8 mouse cellular contexts compared by ENCODE assay signal in the genomic region with DNA sequence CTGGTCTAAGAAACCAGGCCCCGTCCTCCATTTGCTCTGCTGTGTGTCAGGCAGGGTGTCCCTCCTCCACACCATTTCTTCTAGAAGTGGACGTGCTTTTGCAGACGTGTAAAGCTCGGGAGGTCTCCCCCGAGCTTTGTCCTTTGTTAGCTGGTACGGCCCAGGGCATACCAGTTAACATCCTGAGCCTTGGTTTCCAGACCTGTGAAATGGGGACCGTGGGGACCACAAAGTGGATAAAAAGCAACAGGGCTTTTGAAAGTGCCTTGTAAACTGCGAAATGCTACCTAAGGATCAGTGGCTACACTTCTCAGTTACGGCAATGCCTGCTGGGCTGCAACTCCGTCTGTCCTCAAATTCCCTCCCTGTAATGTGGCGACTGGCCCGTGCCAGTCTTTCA. TPM values are rescaled to one million over a fixed set of nuclear protein-coding genes. Genes with fewer than 3 reads are reported as not detected.
DNase-seq lines count a peak whose midpoint lies in the region; ATAC-seq lines count a peak whose summit lies in the region.

No protein-coding gene starts in this region.

- peaks cover 8% of the 10 kb centered on the region for H3K4me1 ChIP-seq in heart, embryonic 15.5 days (replicated peaks)
- H3K4me1 ChIP-seq in liver, embryonic 15.5 days (replicated peaks), result peaks cover 33% of the 10 kb centered on the region

- ATAC-seq in heart, embryonic 15.5 days (replicated peaks; ENCODE audit: insufficient number of reproducible peaks, insufficient read depth, low FRiP score, low read depth), result no peak
- ATAC-seq in liver, embryonic 15.5 days (ENCODE audit: insufficient read depth), result no peak

- DNase-seq in adrenal gland, postnatal 14 days, result peak; percentile 19
- no peak for DNase-seq in adrenal gland, postnatal 4 days (ENCODE audit: low spot score in 2 of 2)
- peak; percentile 38 for DNase-seq in NIH3T3 (ENCODE audit: low read depth)
- no peak for DNase-seq in testis, postnatal 14 days (ENCODE audit: low spot score)
- no peak for DNase-seq in ovary, adult 18-20 months (ENCODE audit: low spot score)
- no peak for DNase-seq in cerebellum, adult 9-11 months

- H3K4me3 ChIP-seq in heart, embryonic 15.5 days, result peak overlapping the region; percentile 68
- peak overlapping the region; percentile 65 for H3K4me3 ChIP-seq in liver, embryonic 15.5 days (replicated peaks)

- H3K27ac ChIP-seq in heart, embryonic 15.5 days, result peak overlapping the region; percentile 90
- no peak overlapping the region for H3K27ac ChIP-seq in liver, embryonic 15.5 days (replicated peaks)

- peaks cover 82% of the 10 kb centered on the region for H3K27me3 ChIP-seq in heart, embryonic 15.5 days
- H3K27me3 ChIP-seq in liver, embryonic 15.5 days, result peaks cover 90% of the 10 kb centered on the region

- H3K36me3 ChIP-seq in heart, embryonic 15.5 days, result no peaks in the 10 kb centered on the region
- no peaks in the 10 kb centered on the region for H3K36me3 ChIP-seq in liver, embryonic 15.5 days (replicated peaks)

- H3K9ac ChIP-seq in heart, embryonic 15.5 days, result peak overlapping the region; percentile 86
- peak overlapping the region; percentile 39; the same call in 1 of the 2 replicates for H3K9ac ChIP-seq in liver, embryonic 15.5 days

- peak overlapping the region; percentile 65 for H3K4me2 ChIP-seq in heart, embryonic 15.5 days
- peak overlapping the region; percentile 76 for H3K4me2 ChIP-seq in liver, embryonic 15.5 days

- 7% methylated on average over 12 of the region's 12 CpGs for WGBS in heart, embryonic 15.5 days
- WGBS in liver, embryonic 15.5 days (ENCODE audit: insufficient replicate concordance), result 20% methylated on average over 12 of the region's 12 CpGs

- H3K9me3 ChIP-seq in heart, embryonic 15.5 days (replicated peaks), result no peaks in the 10 kb centered on the region
- no peaks in the 10 kb centered on the region for H3K9me3 ChIP-seq in liver, embryonic 15.5 days (replicated peaks)

RNA-seq across cellular contexts. Expression of a gene that starts 3.2 kb away (rescaled TPM):
- 149 and 158 TPM in 2 replicates for total RNA-seq in adrenal gland, postnatal 14 days (2021)
- total RNA-seq in adrenal gland, postnatal 4 days (2021), result 100 to 1,000 TPM; 300 to 301 TPM
- 503 and 529 TPM in 2 replicates for polyA plus RNA-seq in heart, embryonic 15.5 days (2015; fragmentation: Nextera tagmentation; extraction: Ambion mirVana)
- 148 and 163 TPM in 2 replicates for polyA plus RNA-seq in liver, embryonic 15.5 days (2015; fragmentation: Nextera tagmentation; extraction: Ambion mirVana)

Comparison
In these comparisons a context has a peak if more than half of its experiments do, and no peak if none do; other contexts are left out.
1. DNase-seq: peak in adrenal gland, postnatal 14 days (single experiment) and NIH3T3 (single experiment); none in adrenal gland, postnatal 4 days (0 of 2), testis, postnatal 14 days (single experiment), ovary, adult 18-20 months (single experiment) and cerebellum, adult 9-11 months (single experiment).